Mouse (Mus musculus) stomach, embryonic 14.5 days (tissue): ENCODE measurements around the gene 1600002K03Rik. TPM values are rescaled to one million over a fixed set of nuclear protein-coding genes. Genes with fewer than 3 reads are reported as not detected.

ENCODE experiments used
- ATAC-seq: fragments of 200-750 bp; cut with Nextera tagmentation; 2 replicates; pipeline ENCODE4 v1.8.0; 2017; ENCODE audit warnings: low read depth, moderate TSS enrichment; ENCODE audit not compliant: insufficient number of reproducible peaks, insufficient read depth, low FRiP score
- H3K27ac ChIP-seq: fragments of 300-500 bp; sonication (generic); 2 replicates; pipeline ENCODE4 v1.5.1; 2014; ENCODE audit warnings: mild to moderate bottlenecking, low read length, moderate library complexity, mixed read lengths
- H3K27me3 ChIP-seq: fragments of 300-500 bp; sonication (generic); 2 replicates; pipeline ENCODE4 v1.6.1; 2014; ENCODE audit warnings: low read length, control low read depth, mixed read lengths; ENCODE audit not compliant: control insufficient read depth, insufficient read depth
- H3K36me3 ChIP-seq: fragments of 300-500 bp; sonication (generic); 2 replicates; pipeline ENCODE4 v1.6.1; 2014; ENCODE audit warnings: mild to moderate bottlenecking, control low read depth, low read length, moderate library complexity, mixed read lengths; ENCODE audit not compliant: control insufficient read depth, insufficient read depth
- H3K4me1 ChIP-seq: fragments of 300-500 bp; sonication (generic); 2 replicates; pipeline ENCODE4 v1.6.1; 2014; ENCODE audit warnings: low read length, control low read depth, mixed read lengths; ENCODE audit not compliant: control insufficient read depth, insufficient read depth
- H3K4me2 ChIP-seq: fragments of 300-500 bp; sonication (generic); replicated peaks from 2 replicates; pipeline ENCODE4 v1.6.1; 2014; ENCODE audit warnings: low read depth, low read length, control low read depth
- H3K4me3 ChIP-seq: fragments of 300-500 bp; sonication (generic); 2 replicates; pipeline ENCODE4 v1.5.1; 2014; ENCODE audit warnings: low read depth, low read length, control low read depth
- H3K9ac ChIP-seq: fragments of 300-500 bp; sonication (generic); replicated peaks from 2 replicates; pipeline ENCODE4 v1.6.1; 2014; ENCODE audit warnings: low read depth, mild to moderate bottlenecking, control low read depth, low read length, moderate library complexity, mixed read lengths
- H3K9me3 ChIP-seq: fragments of 300-500 bp; sonication (generic); 2 replicates; pipeline ENCODE4 v1.6.1; 2016; ENCODE audit warnings: low read depth, low read length, control low read depth; ENCODE audit not compliant: control insufficient read depth
- WGBS: fragments of 180-500 bp; shearing (Covaris S2); extraction: QIAGEN DNeasy Blood & Tissue Kit; methylation state at CpG from one replicate; pipeline ENCODE4 v1.1.7; 2014; 5-methylcytosine and 5-hydroxymethylcytosine counted together
- polyA plus RNA-seq: library from polyadenylated mRNA; unstranded; fragments of >200 nt; fragmentation: Nextera tagmentation; extraction: Ambion mirVana; gene quantifications from 2 replicates; pipeline ENCODE4 v1.2.1, GENCODE M21; 2014

Gene 1600002K03Rik
- polyA plus RNA-seq: 12.5 and 13.9 TPM in 2 replicates

GRCm38 (mm10) chr10:80172527-80173292 lies at the start of gene 1600002K03Rik:
1600002K03Rik (plus strand) TSS chr10:80172944.
- WGBS: 7% methylated on average over 35 of the region's 35 CpGs
- Histone ChIP-seq H3K36me3 (peaks cover 26% of the 10 kb centered on the region), H3K4me1 (peaks cover 20% of the 10 kb centered on the region), H3K9ac (peak within 1 kb of the TSS; percentile 40; the same call in 1 of the 2 replicates), H3K27me3 (no peaks in the 10 kb centered on the region), H3K9me3 (no peaks in the 10 kb centered on the region), H3K27ac (peak within 1 kb of the TSS; percentile 85), H3K4me3 (peak within 1 kb of the TSS; percentile 47), H3K4me2 (peak within 1 kb of the TSS; percentile 50)
- ATAC-seq: peak; percentile 78

- Histone ChIP-seq H3K4me2 (no peak overlapping the region), H3K4me3 (no peak overlapping the region), H3K9me3 (no peaks in the 10 kb centered on the region), H3K27me3 (no peaks in the 10 kb centered on the region), H3K9ac (no peak overlapping the region), H3K27ac (no peak overlapping the region), H3K4me1 (0 out of 2 replicates have a peak, but pooled peaks cover 2% of the 10 kb centered on the region), H3K36me3 (peaks cover 72% of the 10 kb centered on the region)
- WGBS: 84% methylated on average over 9 of the region's 9 CpGs
- no peak; the same call in 1 of the 2 replicates for ATAC-seq
Observed at GRCm38 (mm10) chr10:80123932-80124562, 48.7 kb upstream of the 1600002K03Rik start.

GRCm38 (mm10) chr10:80127920-80128319 lies 44.8 kb upstream of the 1600002K03Rik start:
- no peaks in the 10 kb centered on the region for H3K9me3 ChIP-seq
- H3K36me3 ChIP-seq: peaks cover 85% of the 10 kb centered on the region
- H3K27ac ChIP-seq: no peak overlapping the region
- 91% methylated on average over 8 of the region's 8 CpGs for WGBS
- no peak overlapping the region for H3K9ac ChIP-seq
- ATAC-seq: no peak
- H3K4me3 ChIP-seq: no peak overlapping the region
- H3K27me3 ChIP-seq: no peaks in the 10 kb centered on the region
- peaks cover 4% of the 10 kb centered on the region; the same call in 1 of the 2 replicates for H3K4me1 ChIP-seq
- H3K4me2 ChIP-seq: no peak overlapping the region

- Histone ChIP-seq H3K4me1 (peaks cover 4% of the 10 kb centered on the region; the same call in 1 of the 2 replicates), H3K27me3 (no peaks in the 10 kb centered on the region), H3K4me3 (no peak overlapping the region), H3K27ac (peak overlapping the region; percentile 27; the same call in 1 of the 2 replicates), H3K9me3 (no peaks in the 10 kb centered on the region), H3K4me2 (no peak overlapping the region), H3K9ac (no peak overlapping the region), H3K36me3 (peaks cover 70% of the 10 kb centered on the region)
- ATAC-seq: no peak
- 82% methylated on average over 9 of the region's 9 CpGs for WGBS
Observed at GRCm38 (mm10) chr10:80129846-80130245, 42.9 kb upstream of the 1600002K03Rik start.

- Histone ChIP-seq H3K36me3 (peaks cover 67% of the 10 kb centered on the region), H3K4me1 (peaks cover 4% of the 10 kb centered on the region; the same call in 1 of the 2 replicates), H3K9ac (no peak overlapping the region), H3K4me2 (no peak overlapping the region), H3K4me3 (no peak overlapping the region), H3K9me3 (no peaks in the 10 kb centered on the region), H3K27me3 (no peaks in the 10 kb centered on the region), H3K27ac (peak overlapping the region; percentile 27; the same call in 1 of the 2 replicates)
- WGBS: 65% methylated on average over 18 of the region's 18 CpGs
- peak; percentile 42; the same call in 1 of the 2 replicates for ATAC-seq
Observed at GRCm38 (mm10) chr10:80130403-80131031, 42.2 kb upstream of the 1600002K03Rik start.

GRCm38 (mm10) chr10:80131316-80131951 lies 41.3 kb upstream of the 1600002K03Rik start:
- H3K9me3 ChIP-seq: no peaks in the 10 kb centered on the region
- peaks cover 57% of the 10 kb centered on the region for H3K36me3 ChIP-seq
- no peak overlapping the region for H3K9ac ChIP-seq
- WGBS: 24% methylated on average over 55 of the region's 55 CpGs
- H3K4me3 ChIP-seq: no peak overlapping the region
- H3K4me2 ChIP-seq: no peak overlapping the region; the same call in 1 of the 2 replicates
- no peak overlapping the region for H3K27ac ChIP-seq
- peaks cover 6% of the 10 kb centered on the region; the same call in 1 of the 2 replicates for H3K4me1 ChIP-seq
- H3K27me3 ChIP-seq: no peaks in the 10 kb centered on the region
- no peak for ATAC-seq

- Histone ChIP-seq H3K36me3 (peaks cover 53% of the 10 kb centered on the region), H3K9me3 (no peaks in the 10 kb centered on the region), H3K27ac (no peak overlapping the region), H3K27me3 (0 out of 2 replicates have a peak, but pooled peaks cover 3% of the 10 kb centered on the region), H3K9ac (no peak overlapping the region), H3K4me1 (peaks cover 6% of the 10 kb centered on the region; the same call in 1 of the 2 replicates), H3K4me2 (no peak overlapping the region), H3K4me3 (no peak overlapping the region)
- WGBS: 52% methylated on average over 27 of the region's 27 CpGs
- no peak for ATAC-seq
Observed at GRCm38 (mm10) chr10:80131952-80132350, 40.8 kb upstream of the 1600002K03Rik start.
